Mouse (Mus musculus) heart, postnatal 0 days (tissue): ENCODE results near the gene Ppfia4. TPM values are rescaled to one million over a fixed set of nuclear protein-coding genes. Genes with fewer than 3 reads are reported as not detected.
A peak's percentile ranks its signal among the peaks of the same experiment; 100 is the strongest.

Experiments used
- ATAC-seq: fragments of 200-750 bp; cut with Nextera tagmentation; 2 replicates; pipeline ENCODE4 v1.8.0; 2017; ENCODE audit warnings: low read depth, moderate number of reproducible peaks, moderate library complexity; ENCODE audit not compliant: insufficient read depth
- DNase-seq: peaks from one replicate; pipeline ENCODE4 v3.0.0-alpha.2; 2016; ENCODE audit warnings: low spot score
- H3K27ac ChIP-seq: fragments of 300-500 bp; sonication (generic); 2 replicates; pipeline ENCODE4 v1.5.1; 2014; ENCODE audit warnings: low read depth, mild to moderate bottlenecking
- H3K27me3 ChIP-seq: fragments of 300-500 bp; sonication (generic); 2 replicates; pipeline ENCODE4 v1.6.1; 2014; ENCODE audit warnings: low read length, mixed read lengths; ENCODE audit not compliant: control insufficient read depth, insufficient read depth
- H3K36me3 ChIP-seq: fragments of 300-500 bp; sonication (generic); replicated peaks from 2 replicates; pipeline ENCODE4 v1.6.1; 2014; ENCODE audit warnings: low read length, mixed read lengths; ENCODE audit not compliant: control insufficient read depth, insufficient read depth
- H3K4me1 ChIP-seq: fragments of 300-500 bp; sonication (generic); 2 replicates; pipeline ENCODE4 v1.6.1; 2014; ENCODE audit warnings: antibody characterized with exemption; ENCODE audit not compliant: control insufficient read depth, insufficient read depth
- H3K4me2 ChIP-seq: fragments of 300-500 bp; sonication (generic); 2 replicates; pipeline ENCODE4 v1.6.1; 2014; ENCODE audit warnings: low read depth, mild to moderate bottlenecking, low read length, moderate library complexity
- H3K4me3 ChIP-seq: fragments of 300-500 bp; sonication (generic); 2 replicates; pipeline ENCODE4 v1.5.1; 2014; ENCODE audit warnings: low read depth, low read length
- H3K9ac ChIP-seq: fragments of 300-500 bp; sonication (generic); replicated peaks from 2 replicates; pipeline ENCODE4 v1.6.1; 2014; ENCODE audit warnings: low read depth, low read length, mixed read lengths
- H3K9me3 ChIP-seq: fragments of 300-500 bp; sonication (generic); replicated peaks from 2 replicates; pipeline ENCODE4 v1.6.1; 2016; ENCODE audit warnings: low read length; ENCODE audit not compliant: control insufficient read depth
- CTCF ChIP-seq: IDR thresholded peaks from 2 replicates; pipeline ENCODE4 v1.5.1; 2016; ENCODE audit warnings: antibody characterized with exemption, control low read depth, low read depth
- EP300 ChIP-seq: IDR thresholded peaks from 2 replicates; pipeline ENCODE4 v1.6.1; 2016; ENCODE audit warnings: antibody characterized with exemption, low read depth
- WGBS: fragments of 180-500 bp; shearing (Covaris S2); extraction: QIAGEN DNeasy Blood & Tissue Kit; methylation state at CpG from one replicate; pipeline ENCODE4 v1.1.7; 2014; 5-methylcytosine and 5-hydroxymethylcytosine counted together
- polyA plus RNA-seq: library from polyadenylated mRNA; unstranded; fragments of >200 nt; fragmentation: Nextera tagmentation; extraction: Ambion mirVana; gene quantifications from 2 replicates; pipeline ENCODE4 v1.2.1, GENCODE M21; 2015
- total RNA-seq: library from RNA; depleted of rRNA; stranded (reverse); fragments of >200 nt; gene quantifications from 2 replicates; pipeline ENCODE4 v1.2.3, GENCODE M21; 2014; ENCODE audit warnings: low replicate concordance

Ppfia4 gene
- total and polyA plus RNA-seq, 2 experiments from 2014 or later = 5.2 to 6.4 TPM

DNA sequence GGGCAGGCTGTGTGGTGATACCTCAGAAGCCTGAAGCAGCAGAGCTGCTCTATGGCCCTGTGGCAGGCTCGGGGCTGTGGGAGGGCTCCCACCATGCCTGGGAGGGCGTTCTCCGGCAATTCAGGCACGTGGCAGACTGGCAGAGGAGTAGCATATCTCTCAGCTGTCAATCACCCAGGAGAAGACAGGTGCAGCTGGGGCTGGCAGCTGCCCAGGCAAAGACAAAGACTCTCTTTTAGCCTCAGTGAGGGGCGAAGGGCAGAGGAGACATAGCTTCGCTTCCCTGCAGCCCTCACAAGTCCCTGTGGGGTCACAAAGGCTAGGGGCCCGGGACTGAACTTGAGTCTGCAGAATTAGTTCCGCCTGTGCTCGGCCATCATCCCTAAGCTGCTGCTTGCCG is 25.3 kb downstream of the Ppfia4 start:
- H3K4me1 ChIP-seq = peaks cover 15% of the 10 kb centered on the region
- H3K4me3 ChIP-seq = no peak overlapping the region
- 0 out of 2 replicates have a peak, but pooled peaks cover 3% of the 10 kb centered on the region for H3K36me3 ChIP-seq
- no peaks in the 10 kb centered on the region for H3K9me3 ChIP-seq
- H3K9ac ChIP-seq = no peak overlapping the region
- no peak overlapping the region for H3K4me2 ChIP-seq
- ATAC-seq (no peak), DNase-seq (no peak)
- TF ChIP-seq CTCF (no peak), EP300 (no peak)
- WGBS = 57% methylated on average over 10 of the region's 10 CpGs
- no peak overlapping the region for H3K27ac ChIP-seq
- H3K27me3 ChIP-seq = no peaks in the 10 kb centered on the region

DNA sequence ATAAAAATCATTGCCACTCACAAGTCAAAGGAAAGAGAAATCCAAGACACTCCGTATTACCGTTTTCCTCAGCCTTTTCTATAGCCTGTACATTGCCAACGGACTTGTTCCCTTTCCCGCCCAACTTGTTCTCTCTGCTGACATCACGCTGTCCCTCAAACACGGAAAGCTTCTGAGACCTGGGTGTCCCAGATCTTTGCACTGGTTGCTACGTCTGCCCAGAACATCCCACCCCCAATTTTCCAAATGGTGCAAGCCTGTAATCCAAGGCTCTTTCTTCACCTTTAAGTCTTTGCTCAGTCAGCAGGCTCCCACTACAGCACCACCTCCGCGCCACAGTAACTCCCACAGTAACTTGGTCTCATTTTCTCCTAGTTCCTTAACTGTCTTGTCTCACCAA is 27.8 kb downstream of the Ppfia4 start:
- DNase-seq (no peak), ATAC-seq (no peak)
- 94% methylated on average over 9 of the region's 9 CpGs for WGBS
- Histone ChIP-seq H3K9ac (no peak overlapping the region), H3K4me1 (peaks cover 24% of the 10 kb centered on the region), H3K9me3 (no peaks in the 10 kb centered on the region), H3K27me3 (no peaks in the 10 kb centered on the region), H3K4me2 (no peak overlapping the region), H3K27ac (no peak overlapping the region), H3K4me3 (no peak overlapping the region), H3K36me3 (0 out of 2 replicates have a peak, but pooled peaks cover under 1% of the 10 kb centered on the region)
- no peak for TF ChIP-seq EP300
- TF ChIP-seq CTCF = no peak

DNA sequence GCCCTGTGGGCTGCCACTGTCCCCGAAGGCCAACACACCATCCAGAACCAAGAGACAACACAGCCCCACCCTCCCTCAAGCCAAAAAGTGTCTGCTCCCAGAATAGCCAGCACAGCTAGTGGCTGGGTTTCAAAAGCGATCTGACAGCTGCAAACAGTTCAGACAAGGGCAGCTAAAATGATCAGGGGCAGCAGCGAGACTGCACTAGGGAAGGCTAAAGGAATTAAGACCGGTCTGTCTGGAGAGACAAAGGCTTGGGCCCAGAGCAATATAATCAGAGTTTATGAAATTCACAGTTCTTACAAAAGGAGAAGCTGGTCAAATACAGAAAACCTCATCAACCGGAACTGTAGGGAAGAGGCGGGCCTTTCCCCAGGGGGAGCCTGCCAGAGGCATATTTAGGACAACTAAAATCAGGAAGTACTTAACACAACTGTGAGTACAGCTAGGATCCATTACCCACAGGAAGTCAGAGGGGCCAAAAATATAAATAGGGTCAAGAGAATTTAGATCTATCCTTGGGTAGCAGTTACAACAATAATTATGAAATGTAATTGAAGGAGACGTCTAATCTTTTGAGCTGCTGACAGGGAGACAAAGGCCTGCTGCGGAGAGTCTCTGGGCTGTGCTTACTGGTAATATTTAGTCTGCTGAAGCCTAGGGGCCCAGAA is 30.0 kb downstream of the Ppfia4 start:
- Histone ChIP-seq H3K4me2 (peak overlapping the region; percentile 18; the same call in 1 of the 2 replicates), H3K4me1 (peaks cover 35% of the 10 kb centered on the region), H3K9me3 (no peaks in the 10 kb centered on the region), H3K27me3 (0 out of 2 replicates have a peak, but pooled peaks cover 3% of the 10 kb centered on the region), H3K27ac (peak overlapping the region; percentile 98), H3K9ac (0 out of 2 replicates have a peak overlapping the region, but pooled peaks have one; percentile 17), H3K4me3 (no peak overlapping the region), H3K36me3 (no peaks in the 10 kb centered on the region)
- ATAC-seq (peak; percentile 79), DNase-seq (peak; percentile 87)
- TF ChIP-seq EP300 (peak; percentile 21; the same call in 1 of the 2 replicates), CTCF (no peak)
- WGBS = 8% methylated on average over 8 of the region's 8 CpGs

DNA sequence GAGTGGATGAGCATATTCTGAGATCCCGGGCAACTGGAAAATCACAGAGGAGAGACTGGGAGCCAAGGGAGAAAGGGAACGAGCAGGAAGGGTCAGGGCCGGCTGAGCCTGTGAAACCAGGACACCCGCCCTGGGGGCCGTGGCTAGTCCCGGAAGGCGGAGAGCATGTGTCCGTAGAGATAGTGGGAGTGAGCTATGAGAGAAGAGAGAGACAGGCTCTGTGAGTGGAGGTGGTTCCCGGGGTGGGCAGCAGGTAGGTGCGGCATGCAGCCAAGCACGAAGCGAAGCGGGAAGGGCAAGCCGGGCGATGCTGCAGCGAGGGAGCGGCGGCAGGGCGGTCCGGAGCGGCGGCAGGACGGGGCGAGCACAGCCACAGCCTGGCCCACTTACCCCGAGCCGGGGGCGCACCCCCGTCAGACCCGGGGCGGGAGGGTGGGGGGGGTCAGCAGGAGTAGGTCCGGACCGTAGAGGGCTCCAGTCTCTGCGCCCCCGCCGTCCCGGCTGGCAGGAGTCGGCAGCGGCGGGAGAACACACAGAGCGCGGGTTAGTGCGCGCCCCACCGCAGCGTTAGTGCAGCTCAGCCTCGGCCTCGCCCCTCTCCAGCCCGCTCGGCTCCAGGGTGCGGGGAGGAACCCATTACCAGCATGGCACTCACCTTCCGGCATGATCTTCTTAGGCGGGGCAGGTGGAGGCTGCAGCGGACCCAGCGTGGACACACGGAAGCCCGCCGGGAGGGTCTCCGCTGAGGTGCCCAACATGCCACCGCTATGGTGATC is 33.9 kb downstream of the Ppfia4 start:
- Histone ChIP-seq H3K9me3 (no peaks in the 10 kb centered on the region), H3K36me3 (0 out of 2 replicates have a peak, but pooled peaks cover 4% of the 10 kb centered on the region), H3K9ac (peak overlapping the region; percentile 59), H3K27me3 (0 out of 2 replicates have a peak, but pooled peaks cover 3% of the 10 kb centered on the region), H3K4me3 (peak overlapping the region; percentile 58), H3K4me1 (peaks cover 33% of the 10 kb centered on the region), H3K27ac (no peak overlapping the region), H3K4me2 (peak overlapping the region; percentile 95)
- ATAC-seq (peak; percentile 24), DNase-seq (no peak)
- WGBS = 17% methylated on average over 56 of the region's 59 CpGs
- TF ChIP-seq CTCF (no peak), EP300 (no peak)

DNA sequence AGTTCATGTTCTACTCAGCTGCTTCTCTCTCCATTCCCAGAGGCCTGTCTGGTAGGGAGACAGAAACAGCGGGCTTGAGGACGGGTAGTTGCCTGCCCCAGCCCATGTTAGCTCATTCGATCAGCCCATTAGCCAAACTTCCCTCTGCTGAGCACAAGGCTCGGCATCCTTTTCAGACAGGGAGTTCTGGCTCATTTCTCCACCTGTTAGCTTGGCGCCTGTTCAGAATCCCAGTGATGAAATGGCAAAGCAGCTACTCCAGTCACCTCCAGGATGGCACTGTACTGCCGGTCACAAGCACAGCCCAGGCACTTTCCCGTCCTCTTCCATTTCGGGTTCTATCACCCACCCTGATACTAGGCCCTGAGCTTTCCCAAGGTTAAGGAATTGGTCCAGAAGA is 35.5 kb downstream of the Ppfia4 start:
- Histone ChIP-seq H3K9ac (no peak overlapping the region), H3K9me3 (no peaks in the 10 kb centered on the region), H3K27ac (no peak overlapping the region), H3K4me2 (no peak overlapping the region), H3K27me3 (0 out of 2 replicates have a peak, but pooled peaks cover 3% of the 10 kb centered on the region), H3K4me1 (peaks cover 19% of the 10 kb centered on the region), H3K36me3 (0 out of 2 replicates have a peak, but pooled peaks cover 4% of the 10 kb centered on the region), H3K4me3 (no peak overlapping the region)
- ATAC-seq (no peak), DNase-seq (no peak)
- WGBS = 87% methylated on average over 8 of the region's 8 CpGs
- TF ChIP-seq EP300 = no peak
- no peak for TF ChIP-seq CTCF
